Mouse (Mus musculus) heart, adult 11 months (tissue): ENCODE measurements around the gene Ggact.

Source experiments
- DNase-seq: peaks from one replicate; pipeline ENCODE4 v3.0.0; 2022

Gene Ggact

DNA sequence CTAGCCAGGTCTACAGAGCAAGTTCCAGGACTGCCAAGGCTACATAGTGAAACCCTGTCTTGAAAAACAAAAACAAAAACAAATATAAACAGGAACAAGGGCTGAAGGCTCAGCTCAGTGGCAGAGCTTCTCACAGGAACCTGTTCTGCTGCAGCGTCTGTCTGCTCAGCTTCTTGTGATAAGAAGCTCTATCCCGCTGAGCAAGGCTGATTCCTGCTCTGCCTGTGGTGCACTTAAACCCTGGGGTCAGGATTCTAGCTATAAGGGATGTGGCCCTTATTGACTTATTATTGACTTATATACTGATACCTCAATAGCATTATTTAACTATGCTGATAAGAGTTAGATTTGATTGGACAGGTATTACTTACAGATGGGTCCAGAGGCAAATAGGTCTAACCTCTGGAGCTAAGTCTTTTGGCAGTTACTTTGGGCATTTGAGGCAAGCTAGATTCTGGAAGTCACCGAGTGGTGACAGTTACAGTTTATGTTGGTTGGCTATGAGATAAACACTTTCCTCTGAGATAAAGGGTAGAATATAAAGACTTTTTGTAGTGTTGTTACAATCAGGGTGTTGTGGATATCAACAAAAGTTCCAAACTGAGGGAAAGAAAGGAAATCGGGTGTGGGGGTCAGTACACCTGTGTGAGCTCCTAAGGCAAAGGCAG lies 48.0 kb downstream of the Ggact start:
- peak; percentile 39 for DNase-seq

DNA sequence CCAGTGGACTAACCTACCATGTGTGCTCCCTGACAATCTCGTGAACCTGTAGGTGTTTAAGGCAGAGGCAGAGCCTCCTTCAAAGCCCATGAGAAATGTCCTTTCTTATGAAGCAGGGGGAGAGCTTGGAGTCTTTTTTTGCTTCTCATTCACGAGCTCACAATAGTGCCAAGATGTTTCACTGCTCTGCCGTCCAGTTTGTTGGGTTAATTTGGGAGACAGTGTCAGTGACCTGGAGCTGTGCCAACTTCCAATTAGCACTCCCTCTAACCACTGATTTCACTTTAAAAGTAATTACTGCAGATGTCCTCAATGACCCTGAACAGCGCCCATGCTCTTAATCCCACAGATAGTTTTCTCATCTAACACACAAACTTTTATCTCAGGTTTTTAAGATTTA lies 50.9 kb downstream of the Ggact start:
- peak; percentile 88 for DNase-seq

DNA sequence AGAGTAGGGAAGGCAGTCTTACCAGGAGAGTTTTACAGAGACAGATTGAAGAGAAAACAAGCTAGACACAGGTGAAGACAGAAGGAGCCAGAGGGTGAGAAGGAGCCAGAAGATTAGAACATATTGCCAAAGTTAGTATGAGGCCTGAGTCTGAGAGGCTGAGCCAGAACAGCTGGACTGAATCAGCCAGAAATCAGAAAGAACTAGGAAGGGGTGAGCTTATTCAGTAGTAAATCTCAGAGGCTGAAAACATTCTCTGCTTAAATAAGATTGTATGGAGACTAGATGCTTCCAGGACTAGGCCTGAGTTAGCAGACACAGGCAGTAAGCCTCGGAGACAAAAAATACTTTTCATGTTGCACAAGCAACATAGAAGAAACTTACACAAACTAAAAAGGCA lies 53.8 kb downstream of the Ggact start:
- no peak for DNase-seq

DNA sequence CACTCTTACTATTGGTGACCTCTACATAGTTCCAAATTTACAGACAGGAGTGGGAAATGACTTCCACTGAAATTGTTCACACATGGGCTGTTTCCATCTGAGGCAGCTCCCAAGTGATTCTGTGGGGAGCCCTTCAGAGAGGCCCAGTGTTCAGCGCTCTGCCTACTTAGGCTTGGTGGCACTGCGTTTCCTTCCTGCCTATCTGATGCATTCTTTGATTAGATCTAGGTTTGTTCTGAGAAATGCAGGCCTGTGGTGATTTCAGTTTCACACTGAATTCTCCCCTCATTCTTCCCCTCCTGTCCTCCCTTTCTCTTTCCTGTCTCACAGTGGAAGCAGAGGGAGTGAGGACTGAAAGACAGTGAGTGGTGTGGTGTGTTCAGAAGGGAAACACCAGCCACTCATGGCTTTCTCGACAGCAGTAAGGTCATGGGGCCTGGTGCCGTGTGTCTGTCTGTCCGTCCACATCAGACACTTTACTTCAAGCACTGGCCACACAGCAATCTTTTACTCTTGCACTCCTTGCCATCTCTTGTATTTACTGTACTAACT lies 61.0 kb downstream of the Ggact start:
- peak; percentile 77 for DNase-seq

DNA sequence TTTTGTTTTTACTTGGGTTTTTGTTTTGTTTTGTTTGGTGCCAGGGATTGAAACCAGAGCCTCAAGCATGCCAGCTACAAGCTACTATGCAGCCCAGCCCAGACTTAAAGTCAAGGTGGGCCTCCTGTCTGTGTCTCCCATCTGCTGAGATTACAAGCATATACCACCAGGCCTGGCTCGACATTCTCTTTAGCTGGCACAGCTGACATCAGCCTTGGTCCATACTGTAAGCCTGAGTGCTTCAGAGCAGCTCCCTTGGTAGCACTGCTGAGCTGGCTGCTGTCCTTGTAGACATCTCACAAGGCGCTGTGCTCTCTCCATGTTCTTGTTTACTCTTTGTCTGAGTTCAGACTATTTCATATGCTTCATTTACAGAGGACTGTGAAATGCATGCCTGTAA lies 76.5 kb downstream of the Ggact start:
- DNase-seq, result peak; percentile 65

DNA sequence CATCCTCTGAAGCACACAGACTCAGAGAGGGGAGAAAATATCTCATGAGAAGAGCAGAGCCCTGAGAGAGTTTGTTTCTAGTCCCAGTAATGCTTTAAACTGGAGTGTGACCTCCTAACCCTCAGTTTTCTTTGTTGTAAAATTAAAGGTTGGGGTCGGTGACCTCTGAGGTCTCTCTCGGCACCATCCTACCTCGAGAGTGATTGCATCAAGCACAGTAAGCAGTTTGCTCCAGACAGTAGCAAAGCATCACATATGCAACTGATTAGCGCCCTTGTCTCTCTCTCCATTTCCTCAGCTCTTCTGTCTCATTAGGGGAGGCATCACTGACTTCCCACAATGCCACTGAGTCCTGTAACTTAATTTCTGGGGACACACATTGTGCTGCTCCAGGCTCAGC lies 77.3 kb downstream of the Ggact start:
- peak; percentile 43 for DNase-seq

DNA sequence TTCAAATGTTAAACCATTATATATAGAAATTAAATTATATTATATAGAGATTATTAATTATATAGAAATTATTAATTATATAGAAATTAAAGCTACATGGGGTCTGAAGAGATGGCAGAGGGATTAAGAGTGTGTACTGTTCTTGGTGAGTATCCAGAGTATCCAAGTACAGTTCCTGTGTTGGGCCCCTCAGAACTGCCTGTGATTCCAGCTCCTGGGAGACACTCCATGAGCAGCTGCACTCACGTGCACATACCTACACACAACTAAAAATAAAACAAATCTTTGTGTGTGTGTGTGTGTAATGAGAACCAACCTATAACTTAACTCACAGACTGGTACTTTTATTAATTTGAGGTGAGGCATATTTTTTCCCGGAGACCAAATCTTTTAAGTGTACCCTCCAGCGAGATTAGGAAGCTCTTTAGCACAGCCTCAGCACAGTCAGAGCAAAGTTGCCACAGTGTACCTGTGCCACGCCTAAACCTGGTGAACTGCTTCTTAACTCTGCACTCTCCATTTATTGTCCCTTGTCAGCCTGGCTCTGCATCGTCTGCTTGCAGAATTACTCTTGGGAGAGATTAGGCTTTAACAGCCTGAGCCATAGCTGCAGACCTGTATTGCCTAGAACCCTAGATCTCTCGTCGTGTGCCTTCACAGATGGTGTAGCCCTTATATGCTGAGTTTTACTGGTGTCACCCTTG lies 77.9 kb downstream of the Ggact start:
- DNase-seq, result peak; percentile 59

DNA sequence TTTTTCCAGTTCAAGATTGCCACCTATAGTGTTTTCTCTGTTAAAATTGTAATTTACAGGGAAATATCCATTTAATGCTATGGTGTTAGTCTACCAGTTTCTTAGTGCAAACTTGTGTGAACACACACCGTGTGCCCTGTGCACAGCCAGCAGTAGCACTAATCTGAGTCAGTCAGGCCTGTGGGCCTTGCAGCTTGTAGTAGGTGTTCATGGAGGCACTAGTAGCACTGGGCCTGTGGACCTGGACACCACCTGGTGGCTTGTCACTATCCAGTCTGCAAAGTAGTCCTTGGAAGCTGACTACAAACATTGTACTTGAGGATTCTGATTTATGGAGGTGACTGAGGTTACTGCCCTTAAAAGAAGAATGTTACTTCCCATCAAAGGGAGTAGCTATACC lies 78.8 kb downstream of the Ggact start:
- DNase-seq, result peak; percentile 71

DNA sequence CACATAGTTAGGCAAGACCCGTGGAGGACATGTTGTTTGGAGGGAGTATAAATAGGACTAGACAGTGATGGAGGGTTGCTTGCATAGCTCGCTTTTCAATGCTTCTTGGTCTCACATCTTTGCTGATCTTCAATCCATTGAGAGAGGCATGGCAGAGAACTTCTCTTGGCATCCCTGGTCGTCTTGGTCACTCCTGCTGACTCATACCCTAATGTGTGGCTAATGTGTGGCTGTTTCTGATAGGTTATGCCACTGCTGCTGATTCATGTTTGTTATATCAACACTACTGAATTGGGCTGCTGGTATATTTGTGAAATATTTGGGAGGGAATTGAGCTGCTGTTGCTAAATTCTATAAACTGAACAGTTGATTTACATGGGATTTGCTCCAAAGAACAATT lies 79.9 kb downstream of the Ggact start:
- no peak for DNase-seq

DNA sequence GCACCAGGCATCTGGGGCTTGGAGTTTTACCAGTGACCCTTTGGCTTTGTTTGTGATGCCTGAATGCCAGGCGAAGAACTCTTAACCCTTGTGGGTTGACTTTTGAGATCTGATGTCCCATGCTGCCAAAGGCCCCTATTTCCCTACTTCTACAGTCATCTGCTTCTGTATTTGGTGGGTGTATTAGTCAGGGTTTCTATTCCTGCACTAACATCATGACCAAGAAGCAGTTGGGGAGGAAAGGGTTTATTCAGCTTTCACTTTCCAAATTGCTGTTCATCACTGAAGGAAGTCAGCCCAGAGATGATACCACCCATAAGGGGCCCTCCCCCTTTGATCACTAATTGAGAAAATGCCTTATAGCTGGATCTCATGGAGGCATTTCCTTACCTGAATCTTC lies 83.1 kb downstream of the Ggact start:
- peak; percentile 72 for DNase-seq

DNA sequence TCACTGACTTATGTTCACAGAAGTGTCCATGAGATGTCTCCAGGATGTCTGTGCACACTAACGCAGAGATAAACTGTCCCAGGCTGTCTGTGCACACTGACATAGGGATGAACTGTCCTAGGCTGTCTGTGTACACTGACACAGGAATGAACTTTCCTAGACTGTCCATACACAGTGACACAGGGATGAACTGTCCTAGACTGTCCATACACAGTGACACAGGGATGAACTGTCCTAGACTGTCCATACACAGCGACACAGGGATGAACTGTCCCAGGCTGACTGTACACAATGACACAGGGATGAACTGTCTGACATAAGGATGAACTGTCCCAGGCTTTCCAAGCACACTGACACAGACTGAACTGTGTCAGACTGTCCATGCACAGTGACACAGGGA lies 88.1 kb downstream of the Ggact start:
- no peak for DNase-seq

DNA sequence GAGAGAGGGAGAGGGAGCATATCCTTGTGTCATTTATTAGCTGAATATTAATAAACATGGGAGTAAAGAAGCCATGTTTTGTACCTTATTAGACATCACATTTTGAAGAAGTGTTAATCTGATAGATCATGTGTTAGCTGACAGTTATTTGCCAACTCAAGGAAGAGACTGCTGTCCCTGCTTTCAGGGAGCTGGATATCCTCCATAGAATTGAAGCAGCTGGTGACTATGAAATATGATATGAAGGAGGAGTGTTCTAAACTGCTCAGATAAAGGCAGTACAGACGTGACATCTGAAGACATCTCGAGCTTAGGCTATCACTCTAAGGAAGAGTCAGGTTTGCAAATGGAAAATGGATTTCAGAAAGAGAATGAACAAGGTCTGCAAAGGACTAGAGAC lies 89.8 kb downstream of the Ggact start:
- no peak for DNase-seq

DNA sequence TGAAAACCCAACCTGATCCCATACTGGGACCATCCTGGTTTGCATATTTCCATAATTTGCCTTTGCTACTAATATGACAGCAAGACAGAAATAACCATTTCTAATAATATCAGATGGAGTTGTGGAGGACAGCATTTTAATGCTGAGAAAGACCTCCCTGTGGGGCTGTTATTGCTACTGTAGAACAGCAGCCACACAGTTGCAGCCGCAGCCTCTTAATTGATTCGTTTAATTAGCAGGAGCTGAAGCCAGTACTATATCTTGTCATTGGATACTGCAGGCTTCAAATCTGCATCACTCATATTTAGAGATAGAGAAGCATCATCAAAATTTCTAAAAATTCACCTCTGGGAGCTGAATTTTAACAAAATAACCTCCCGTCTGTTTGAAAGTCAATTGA lies 92.6 kb downstream of the Ggact start:
- DNase-seq, result no peak

DNA sequence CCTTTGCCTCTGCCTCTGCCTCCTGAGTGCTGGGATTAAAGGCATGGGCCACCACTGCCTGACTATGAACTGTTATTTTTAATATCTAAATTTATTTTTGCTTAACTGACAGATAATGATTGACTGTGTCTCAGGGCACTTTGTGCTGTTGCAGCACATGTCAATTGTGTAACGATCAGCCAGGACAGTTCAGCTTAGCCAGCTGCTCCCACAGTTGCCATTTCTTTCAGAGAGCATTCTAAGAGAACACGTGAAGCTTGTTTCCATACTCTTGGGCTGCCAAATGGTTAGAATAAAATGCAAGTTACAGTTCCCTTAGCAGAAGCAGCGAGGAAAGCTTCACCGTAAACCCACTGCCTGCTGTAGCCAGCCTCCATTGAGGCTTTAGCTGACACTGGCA lies 113.3 kb downstream of the Ggact start:
- no peak for DNase-seq

DNA sequence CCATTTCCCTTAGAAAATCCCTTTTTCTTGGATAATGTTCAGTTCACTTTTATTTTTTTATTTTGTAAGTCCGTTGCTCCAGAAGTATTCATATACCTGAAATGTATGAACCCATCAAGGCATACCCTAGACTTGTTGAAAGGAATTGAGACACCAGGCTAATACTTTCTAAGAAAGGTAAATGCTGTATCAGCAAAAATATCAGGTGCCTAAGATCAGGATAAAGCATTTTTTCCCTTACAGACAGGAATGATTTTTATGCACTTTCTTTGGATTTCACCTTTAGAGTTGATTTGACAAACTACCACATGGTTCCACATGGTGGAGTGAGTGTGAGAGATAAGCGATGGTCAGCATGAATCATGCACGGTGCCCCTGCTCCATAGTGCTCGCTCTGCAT lies 120.2 kb downstream of the Ggact start:
- no peak for DNase-seq

DNA sequence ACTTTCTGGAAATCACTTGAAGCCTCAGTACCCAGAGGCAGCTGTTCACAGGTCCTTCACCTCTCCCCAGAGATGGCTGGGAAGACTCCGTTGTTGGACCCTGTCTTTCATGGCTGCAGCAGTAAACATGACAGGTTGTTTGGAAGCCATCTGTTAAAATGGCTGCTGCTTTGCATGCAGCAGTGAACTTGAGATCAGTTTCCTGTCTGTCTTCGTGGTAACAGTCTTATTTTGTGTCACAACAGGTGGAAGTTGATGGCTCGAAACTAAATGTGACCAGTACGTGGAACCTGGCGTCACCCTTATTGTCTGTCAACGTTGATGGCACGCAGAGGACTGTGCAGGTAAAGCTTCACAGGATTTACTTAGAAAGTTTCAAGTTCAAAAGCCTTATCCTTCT lies 123.4 kb downstream of the Ggact start:
- DNase-seq, result no peak

DNA sequence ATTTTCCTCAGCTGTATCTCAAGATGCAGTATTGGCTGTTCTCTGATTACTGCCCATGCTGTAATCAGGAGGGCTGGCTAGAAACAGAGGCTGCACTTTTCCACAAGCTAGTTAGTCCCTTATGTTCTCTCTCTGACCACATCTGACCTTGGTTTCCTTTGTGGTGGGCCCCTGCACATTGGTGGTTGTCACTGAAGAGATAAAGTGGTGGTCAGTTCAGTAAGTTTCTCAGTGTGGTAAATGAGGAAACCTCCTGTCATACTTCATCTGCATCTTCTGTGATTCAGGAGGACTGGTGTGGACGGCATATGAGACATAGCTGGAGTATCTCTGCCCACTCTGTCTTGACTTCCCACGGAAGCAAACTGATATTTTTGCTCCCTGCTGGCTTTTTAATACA lies 125.4 kb downstream of the Ggact start:
- no peak for DNase-seq

DNA sequence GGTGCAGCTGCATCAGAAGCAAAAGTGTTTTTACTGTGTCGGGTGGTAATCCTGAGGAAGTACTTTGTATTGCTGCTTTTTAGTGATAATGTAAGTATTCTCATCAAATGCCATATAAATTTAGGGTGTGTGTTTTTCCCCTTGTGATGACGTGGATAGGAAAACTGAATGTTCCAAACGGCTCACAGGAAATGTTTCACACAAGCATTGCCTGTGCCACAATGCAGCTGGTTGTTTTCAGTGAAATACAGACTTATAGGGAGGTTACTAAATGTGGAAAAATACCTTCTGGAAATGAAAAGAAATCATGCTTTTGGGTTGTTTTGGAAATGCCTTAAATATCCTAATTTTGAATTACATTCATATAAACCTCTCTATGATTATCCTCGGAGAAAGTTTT lies 128.9 kb downstream of the Ggact start:
- DNase-seq, result no peak

DNA sequence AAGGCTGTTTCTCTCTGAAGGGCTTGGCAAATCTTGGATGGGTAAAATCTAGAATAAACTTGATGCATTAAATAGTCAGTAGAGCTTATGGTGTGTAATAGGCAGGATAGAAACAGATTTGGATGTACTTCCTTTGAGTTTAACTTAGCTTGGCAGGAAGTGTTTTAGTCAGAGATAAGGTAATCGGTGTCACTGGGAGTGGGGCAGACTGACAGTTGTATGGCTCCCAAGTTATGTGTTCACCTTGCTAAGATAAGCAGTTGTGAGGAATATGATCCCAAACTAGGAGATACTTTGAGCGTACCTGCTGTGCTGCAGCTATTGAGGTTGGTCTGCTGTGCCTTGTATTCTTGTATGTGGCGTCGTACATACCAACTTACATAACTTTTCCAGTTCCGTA lies 147.1 kb downstream of the Ggact start:
- no peak for DNase-seq
